ENCODE assay signal across 13 mouse cellular contexts in the genomic region with DNA sequence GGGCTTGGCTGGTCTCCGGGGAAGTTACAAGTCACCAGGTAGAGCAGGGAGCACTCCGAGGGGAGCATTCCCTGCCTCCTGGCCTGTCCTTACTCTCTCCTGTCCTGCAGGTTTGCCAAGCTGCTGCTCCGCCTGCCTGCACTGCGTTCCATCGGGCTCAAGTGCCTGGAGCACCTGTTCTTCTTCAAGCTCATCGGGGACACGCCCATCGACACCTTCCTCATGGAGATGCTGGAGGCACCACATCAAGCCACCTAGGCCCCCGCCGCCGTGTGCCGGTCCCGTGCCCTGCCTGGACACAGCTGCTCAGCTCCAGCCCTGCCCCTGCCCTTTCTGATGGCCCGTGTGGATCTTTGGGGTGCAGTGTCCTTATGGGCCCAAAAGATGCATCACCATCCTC.
DNase-seq lines count a peak whose midpoint lies in the region; ATAC-seq and TF ChIP-seq lines count a peak whose summit lies in the region.
"Had no signal": no experiment of that assay in that cellular context is flagged by ENCODE, and none has a peak within 500 bp of the region (broad histone marks: within the 10 kb centered on the region; RNA-seq: fewer than 3 reads in every experiment).

No protein-coding gene starts in this region.

- H3K27ac ChIP-seq in hindbrain, embryonic 10.5 days: peak overlapping the region; percentile 57
- H3K27ac ChIP-seq in hindbrain, postnatal 0 days: no peak overlapping the region
- peak overlapping the region; percentile 95 for H3K27ac ChIP-seq in lung, embryonic 15.5 days
- peak overlapping the region; percentile 76; the same call in 1 of the 2 replicates for H3K27ac ChIP-seq in embryonic fibroblast, embryonic 13.5 days (ENCODE audit: insufficient read depth, low read length)
- H3K27ac ChIP-seq in stomach, embryonic 14.5 days (ENCODE audit: low read length): peak overlapping the region; percentile 89

- no peak overlapping the region for H3K4me2 ChIP-seq in hindbrain, postnatal 0 days (ENCODE audit: low read depth, low read length)
- H3K4me2 ChIP-seq in lung, embryonic 15.5 days: no peak overlapping the region
- no peak overlapping the region for H3K4me2 ChIP-seq in stomach, embryonic 14.5 days (replicated peaks; ENCODE audit: low read depth, low read length)
- H3K4me2 ChIP-seq: liver, embryonic 13.5 days; midbrain, embryonic 13.5 days had no signal

- no peak overlapping the region for H3K4me3 ChIP-seq in hindbrain, embryonic 10.5 days
- H3K4me3 ChIP-seq in hindbrain, postnatal 0 days (ENCODE audit: low read length): no peak overlapping the region
- H3K4me3 ChIP-seq in lung, embryonic 15.5 days: no peak overlapping the region
- H3K4me3 ChIP-seq in embryonic fibroblast, embryonic 13.5 days (ENCODE audit: insufficient read depth, low read length): no peak overlapping the region
- H3K4me3 ChIP-seq in stomach, embryonic 14.5 days (ENCODE audit: low read depth, low read length): no peak overlapping the region
- H3K4me3 ChIP-seq: liver, embryonic 13.5 days; midbrain, embryonic 13.5 days had no signal

- no peak for TF ChIP-seq CTCF in hindbrain, postnatal 0 days (IDR thresholded peaks at IDR 0.05; ENCODE audit: low read depth)
- TF ChIP-seq CTCF in embryonic fibroblast, embryonic 13.5 days (IDR thresholded peaks at IDR 0.05; ENCODE audit: borderline replicate concordance, insufficient read depth, low read length): no peak

- no peak for DNase-seq in hindbrain, embryonic 10.5 days (ENCODE audit: low spot score)
- no peak for DNase-seq in hindbrain, postnatal 0 days (ENCODE audit: low spot score)
- no peak for DNase-seq in lung, postnatal 25 days (ENCODE audit: low spot score)
- DNase-seq: adrenal gland, adult 8-10 months; kidney, adult 2 months; liver, embryonic 13.5 days; spleen, adult 18-20 months; thymus, adult 2 months had no signal

- H3K9ac ChIP-seq in hindbrain, postnatal 0 days (replicated peaks; ENCODE audit: low read length): no peak overlapping the region
- H3K9ac ChIP-seq in lung, embryonic 15.5 days: no peak overlapping the region
- H3K9ac ChIP-seq in stomach, embryonic 14.5 days (replicated peaks; ENCODE audit: low read depth, low read length): no peak overlapping the region
- H3K9ac ChIP-seq: liver, embryonic 13.5 days; midbrain, embryonic 13.5 days had no signal

- H3K9me3 ChIP-seq in hindbrain, embryonic 10.5 days: no peaks in the 10 kb centered on the region
- no peaks in the 10 kb centered on the region for H3K9me3 ChIP-seq in hindbrain, postnatal 0 days (ENCODE audit: low read length)
- no peaks in the 10 kb centered on the region for H3K9me3 ChIP-seq in lung, embryonic 15.5 days
- H3K9me3 ChIP-seq in stomach, embryonic 14.5 days (ENCODE audit: control insufficient read depth, low read depth, low read length): no peaks in the 10 kb centered on the region
- H3K9me3 ChIP-seq: liver, embryonic 13.5 days; midbrain, embryonic 13.5 days had no signal

- no peak for ATAC-seq in hindbrain, postnatal 0 days
- ATAC-seq in lung, embryonic 15.5 days (ENCODE audit: borderline replicate concordance, extremely low read depth, low FRiP score, low TSS enrichment): no peak
- ATAC-seq in stomach, embryonic 14.5 days (ENCODE audit: insufficient number of reproducible peaks, insufficient read depth, low FRiP score, low read depth): no peak
- no peak for ATAC-seq in granulocyte monocyte progenitor cell, adult 5-6 weeks (replicated peaks; ENCODE audit: poor library complexity, severe bottlenecking)
- ATAC-seq: midbrain, embryonic 13.5 days had no signal

- H3K4me1 ChIP-seq in hindbrain, embryonic 10.5 days (replicated peaks): peaks cover 46% of the 10 kb centered on the region
- H3K4me1 ChIP-seq in hindbrain, postnatal 0 days (ENCODE audit: insufficient read depth, low read length): peaks cover 15% of the 10 kb centered on the region
- peaks cover 56% of the 10 kb centered on the region for H3K4me1 ChIP-seq in lung, embryonic 15.5 days
- peaks cover 8% of the 10 kb centered on the region for H3K4me1 ChIP-seq in embryonic fibroblast, embryonic 13.5 days (ENCODE audit: control insufficient read depth, insufficient read depth, low read length)
- peaks cover 22% of the 10 kb centered on the region for H3K4me1 ChIP-seq in stomach, embryonic 14.5 days (ENCODE audit: control insufficient read depth, insufficient read depth, low read length)

- no peak for TF ChIP-seq POLR2A in embryonic fibroblast, embryonic 13.5 days (IDR thresholded peaks at IDR 0.05; ENCODE audit: low read depth, low read length)

- 96% methylated on average over 14 of the region's 14 CpGs for WGBS in hindbrain, embryonic 10.5 days
- 89% methylated on average over 14 of the region's 14 CpGs for WGBS in hindbrain, postnatal 0 days
- WGBS in lung, embryonic 15.5 days: 80% methylated on average over 14 of the region's 14 CpGs
- 80% methylated on average over 14 of the region's 14 CpGs for WGBS in stomach, embryonic 14.5 days

- H3K27me3 ChIP-seq in hindbrain, embryonic 10.5 days (ENCODE audit: insufficient read depth, poor library complexity, severe bottlenecking): no peaks in the 10 kb centered on the region
- no peaks in the 10 kb centered on the region for H3K27me3 ChIP-seq in hindbrain, postnatal 0 days (ENCODE audit: insufficient read depth, low read length)
- H3K27me3 ChIP-seq in lung, embryonic 15.5 days: no peaks in the 10 kb centered on the region
- H3K27me3 ChIP-seq in stomach, embryonic 14.5 days (ENCODE audit: control insufficient read depth, insufficient read depth, low read length): no peaks in the 10 kb centered on the region
- H3K27me3 ChIP-seq: liver, embryonic 13.5 days; midbrain, embryonic 13.5 days had no signal

- H3K36me3 ChIP-seq in hindbrain, embryonic 10.5 days: peaks cover 75% of the 10 kb centered on the region
- no peaks in the 10 kb centered on the region for H3K36me3 ChIP-seq in hindbrain, postnatal 0 days (ENCODE audit: insufficient read depth, low read length)
- H3K36me3 ChIP-seq in lung, embryonic 15.5 days: peaks cover 24% of the 10 kb centered on the region
- peaks cover 33% of the 10 kb centered on the region for H3K36me3 ChIP-seq in stomach, embryonic 14.5 days (ENCODE audit: control insufficient read depth, insufficient read depth, low read length)
